Mouse (Mus musculus): ENCODE data around the gene Olfr1150-ps1. TPM values are rescaled to one million over a fixed set of nuclear protein-coding genes. Genes with fewer than 3 reads are reported as not detected.

The Olfr1150-ps1 gene
- not detected in 2 replicates for polyA plus RNA-seq (2012; rRNA removed)

GRCm38 (mm10) chr2:87843693-87844092 lies at the start of gene Olfr1150-ps1:
Gene Olfr1150-ps1, plus strand, starts transcription at chr2:87843993.

GRCm38 (mm10) chr2:87800292-87800691 lies 43.5 kb upstream of the Olfr1150-ps1 start, which contains the start of gene Olfr1143:
Gene Olfr1143, plus strand, starts transcription at chr2:87800592.

GRCm38 (mm10) chr2:87809522-87809921 lies 34.3 kb upstream of the Olfr1150-ps1 start, which contains the start of gene Olfr1145:
Gene Olfr1145, plus strand, starts transcription at chr2:87809822.

GRCm38 (mm10) chr2:87830233-87830632 lies 13.6 kb upstream of the Olfr1150-ps1 start, which contains the start of gene Olfr1148:
Gene Olfr1148, plus strand, starts transcription at chr2:87830533.

GRCm38 (mm10) chr2:87855562-87855961 lies 11.8 kb downstream of the Olfr1150-ps1 start, which contains the start of gene Olfr1151:
Gene Olfr1151, plus strand, starts transcription at chr2:87855862.

GRCm38 (mm10) chr2:87866192-87866591 lies 22.4 kb downstream of the Olfr1150-ps1 start, which contains the start of gene Olfr1152:
Gene Olfr1152, plus strand, starts transcription at chr2:87866492.

GRCm38 (mm10) chr2:87894662-87895061 lies 50.9 kb downstream of the Olfr1150-ps1 start, which contains the start of gene Olfr1153:
Gene Olfr1153, plus strand, starts transcription at chr2:87894962.

Other genes with a start within 250 kb of the Olfr1150-ps1 start
- not detected in 2 replicates for gene Olfr1130, start 237.8 kb upstream of the Olfr1150-ps1 start, polyA plus RNA-seq (2012; rRNA removed)
- not detected in 2 replicates for gene Olfr1131, start 216.9 kb upstream of the Olfr1150-ps1 start, polyA plus RNA-seq (2012; rRNA removed)
- not detected in 2 replicates for gene Olfr1132, start 206.5 kb upstream of the Olfr1150-ps1 start, polyA plus RNA-seq (2012; rRNA removed)
- not detected in 2 replicates for gene Olfr1133, start 196.6 kb upstream of the Olfr1150-ps1 start, polyA plus RNA-seq (2012; rRNA removed)
- gene Olfr1134, start 185.5 kb upstream of the Olfr1150-ps1 start, polyA plus RNA-seq (2012; rRNA removed) = not detected in 2 replicates
- gene Olfr1135, start 170.3 kb upstream of the Olfr1150-ps1 start, polyA plus RNA-seq (2012; rRNA removed) = not detected in 2 replicates
- not detected in 2 replicates for gene Olfr1136, start 150.0 kb upstream of the Olfr1150-ps1 start, polyA plus RNA-seq (2012; rRNA removed)
- not detected in 2 replicates for gene Olfr1137, start 130.8 kb upstream of the Olfr1150-ps1 start, polyA plus RNA-seq (2012; rRNA removed)
- gene Olfr1138, start 104.0 kb upstream of the Olfr1150-ps1 start, polyA plus RNA-seq (2012; rRNA removed) = not detected in 2 replicates
- gene Olfr1140, start 100.2 kb upstream of the Olfr1150-ps1 start, polyA plus RNA-seq (2012; rRNA removed) = not detected in 2 replicates
- not detected in 2 replicates for gene Olfr1141, start 90.0 kb upstream of the Olfr1150-ps1 start, polyA plus RNA-seq (2012; rRNA removed)
- not detected in 2 replicates for gene Olfr152, start 64.5 kb upstream of the Olfr1150-ps1 start, polyA plus RNA-seq (2012; rRNA removed)
- gene Olfr1143, start 43.4 kb upstream of the Olfr1150-ps1 start, polyA plus RNA-seq (2012; rRNA removed) = not detected in 2 replicates
- gene Olfr1145, start 34.2 kb upstream of the Olfr1150-ps1 start, polyA plus RNA-seq (2012; rRNA removed) = not detected in 2 replicates
- not detected in 2 replicates for gene Olfr1148, start 13.5 kb upstream of the Olfr1150-ps1 start, polyA plus RNA-seq (2012; rRNA removed)
- not detected in 2 replicates for gene Olfr1151, start 11.9 kb downstream of the Olfr1150-ps1 start, polyA plus RNA-seq (2012; rRNA removed)
- gene Olfr1152, start 22.5 kb downstream of the Olfr1150-ps1 start, polyA plus RNA-seq (2012; rRNA removed) = not detected in 2 replicates
- not detected in 2 replicates for gene Olfr1153, start 51.0 kb downstream of the Olfr1150-ps1 start, polyA plus RNA-seq (2012; rRNA removed)
- not detected in 2 replicates for gene Olfr1154, start 61.2 kb downstream of the Olfr1150-ps1 start, polyA plus RNA-seq (2012; rRNA removed)
- gene Olfr1155, start 101.1 kb downstream of the Olfr1150-ps1 start, polyA plus RNA-seq (2012; rRNA removed) = not detected in 2 replicates
- not detected in 2 replicates for gene Olfr1156, start 109.1 kb downstream of the Olfr1150-ps1 start, polyA plus RNA-seq (2012; rRNA removed)
- gene Olfr1157, start 124.3 kb downstream of the Olfr1150-ps1 start, polyA plus RNA-seq (2012; rRNA removed) = not detected in 2 replicates
- gene Olfr74, start 130.7 kb downstream of the Olfr1150-ps1 start, polyA plus RNA-seq (2012; rRNA removed) = not detected in 2 replicates
- not detected in 2 replicates for gene Olfr1158, start 146.1 kb downstream of the Olfr1150-ps1 start, polyA plus RNA-seq (2012; rRNA removed)
- gene Olfr1160, start 164.3 kb downstream of the Olfr1150-ps1 start, polyA plus RNA-seq (2012; rRNA removed) = not detected in 2 replicates
- not detected in 2 replicates for gene Olfr1161, start 178.8 kb downstream of the Olfr1150-ps1 start, polyA plus RNA-seq (2012; rRNA removed)
- not detected in 2 replicates for gene Olfr73, start 193.7 kb downstream of the Olfr1150-ps1 start, polyA plus RNA-seq (2012; rRNA removed)
- not detected in 2 replicates for gene Olfr1162, start 207.1 kb downstream of the Olfr1150-ps1 start, polyA plus RNA-seq (2012; rRNA removed)
- gene Olfr1163, start 227.8 kb downstream of the Olfr1150-ps1 start, polyA plus RNA-seq (2012; rRNA removed) = not detected in 2 replicates
- gene Olfr1164, start 250.0 kb downstream of the Olfr1150-ps1 start, polyA plus RNA-seq (2012; rRNA removed) = not detected in 2 replicates